Mouse (Mus musculus) thymus, adult 2 months (tissue): ENCODE results near the gene Trio.

ENCODE experiments used
- CTCF ChIP-seq: fragments of 200-500 bp; IDR thresholded peaks from 2 replicates; pipeline ENCODE4 v1.5.1; 2012; ENCODE audit warnings: mild to moderate bottlenecking, control low read depth, low read length, moderate library complexity, borderline replicate concordance; ENCODE audit not compliant: control insufficient read depth, poor library complexity, insufficient read depth; ENCODE audit errors: extremely low read depth
- POLR2A ChIP-seq: fragments of 200-500 bp; IDR thresholded peaks from 2 replicates; pipeline ENCODE4 v1.6.1; 2012; ENCODE audit warnings: mild to moderate bottlenecking, low read length, control low read depth, moderate library complexity; ENCODE audit not compliant: control insufficient read depth, poor library complexity, insufficient read depth; ENCODE audit errors: extremely low read depth

DNA sequence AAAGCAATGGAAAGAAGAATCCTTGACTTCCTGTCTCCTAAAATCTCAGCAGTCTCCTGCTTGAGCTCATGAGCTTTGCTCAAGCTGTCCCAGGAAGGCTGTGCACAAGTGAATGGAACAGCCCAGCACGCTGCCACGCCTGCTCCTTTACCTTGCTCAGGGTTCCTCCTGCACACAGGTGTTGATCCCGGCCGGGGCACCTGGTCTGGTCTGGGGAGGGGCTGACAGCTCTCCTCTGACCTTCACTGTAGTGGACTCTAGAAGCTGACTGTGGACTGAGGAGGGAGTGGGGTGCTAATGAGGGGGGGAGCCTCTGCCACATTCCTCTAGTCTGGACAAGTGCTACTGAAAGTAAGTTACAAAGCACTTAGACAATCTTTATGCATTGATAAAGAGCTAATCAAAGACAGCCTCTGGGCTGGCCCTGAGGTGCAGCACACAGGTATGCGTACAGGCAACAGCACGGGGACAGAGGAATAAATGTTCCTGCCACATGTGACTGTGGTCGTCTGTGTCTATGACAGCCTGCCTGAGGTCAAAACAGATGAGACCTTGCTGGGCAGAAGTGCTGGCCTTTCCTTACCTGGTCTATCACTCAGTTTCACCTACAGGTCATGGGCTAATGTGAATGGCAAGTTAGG is 167.3 kb downstream of the Trio start:
- TF ChIP-seq POLR2A: no peak
- TF ChIP-seq CTCF: no peak
